Mouse (Mus musculus): ENCODE measurements around the gene Naga.

Naga gene

GRCm38 (mm10) chr15:82337875-82338274 lies 850 bp downstream of the Naga start:
- DNase-seq (ENCODE audit: low read depth), result no peak

- DNase-seq (ENCODE audit: low read depth), result no peak
Observed at GRCm38 (mm10) chr15:82336629-82337028, 2.1 kb downstream of the Naga start.

GRCm38 (mm10) chr15:82335194-82335593 lies 3.5 kb downstream of the Naga start:
- DNase-seq (ENCODE audit: low read depth), result no peak

GRCm38 (mm10) chr15:82325382-82325781 lies 13.3 kb downstream of the Naga start:
- no peak for DNase-seq (ENCODE audit: low read depth)

GRCm38 (mm10) chr15:82322195-82322594 lies 16.5 kb downstream of the Naga start:
- DNase-seq (ENCODE audit: low read depth), result no peak

GRCm38 (mm10) chr15:82319613-82320012 lies 19.1 kb downstream of the Naga start:
- DNase-seq (ENCODE audit: low read depth), result no peak

- DNase-seq (ENCODE audit: low read depth), result no peak
Observed at GRCm38 (mm10) chr15:82317839-82318238, 20.9 kb downstream of the Naga start.

- DNase-seq (ENCODE audit: low read depth), result no peak
Observed at GRCm38 (mm10) chr15:82308416-82308815, 30.3 kb downstream of the Naga start.

GRCm38 (mm10) chr15:82307107-82307506 lies 31.6 kb downstream of the Naga start:
- DNase-seq (ENCODE audit: low read depth), result no peak

GRCm38 (mm10) chr15:82298764-82299561 lies 39.8 kb downstream of the Naga start, which contains the start of gene Wbp2nl:
TSS of gene Wbp2nl (plus strand) at chr15:82298954.
- DNase-seq (ENCODE audit: low read depth), result no peak

- DNase-seq (ENCODE audit: low read depth), result no peak
Observed at GRCm38 (mm10) chr15:82294059-82294458, 44.7 kb downstream of the Naga start.

GRCm38 (mm10) chr15:82293271-82293711 lies 45.4 kb downstream of the Naga start:
- DNase-seq (ENCODE audit: low read depth), result no peak

GRCm38 (mm10) chr15:82292851-82293250 lies 45.9 kb downstream of the Naga start:
- no peak for DNase-seq (ENCODE audit: low read depth)

- DNase-seq (ENCODE audit: low read depth), result no peak
Observed at GRCm38 (mm10) chr15:82290252-82290651, 48.5 kb downstream of the Naga start.

- DNase-seq (ENCODE audit: low read depth), result no peak
Observed at GRCm38 (mm10) chr15:82286157-82286556, 52.6 kb downstream of the Naga start.

- DNase-seq (ENCODE audit: low read depth), result no peak
Observed at GRCm38 (mm10) chr15:82280638-82281037, 58.1 kb downstream of the Naga start.

All from c-Kit-positive CD71-negative TER-119-negative erythroid progenitor cells, embryonic 14.5 days (primary cell).